Mouse (Mus musculus): Measurements from ENCODE around the gene Setd4. TPM values are rescaled to one million over a fixed set of nuclear protein-coding genes. Genes with fewer than 3 reads are reported as not detected.

Setd4 gene
- total and polyA plus RNA-seq, 3 experiments, result 20.2 to 24.6 (median 23.0) TPM

DNA sequence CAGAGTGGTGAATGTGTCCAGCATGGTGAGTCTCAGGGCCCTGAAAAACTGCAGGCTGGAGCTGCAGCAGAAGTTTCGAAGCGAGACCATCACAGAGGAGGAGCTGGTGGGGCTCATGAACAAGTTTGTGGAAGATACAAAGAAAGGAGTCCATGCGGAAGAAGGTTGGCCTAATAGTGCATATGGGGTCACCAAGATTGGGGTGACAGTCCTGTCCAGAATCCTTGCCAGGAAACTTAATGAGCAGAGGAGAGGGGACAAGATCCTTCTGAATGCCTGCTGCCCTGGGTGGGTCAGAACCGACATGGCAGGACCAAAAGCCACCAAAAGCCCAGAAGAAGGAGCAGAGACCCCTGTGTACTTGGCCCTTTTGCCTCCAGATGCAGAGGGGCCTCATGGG is 5.9 kb upstream of the Setd4 start:
- H3K36me3 ChIP-seq (replicated peaks in 1 of 2; ENCODE audit: control insufficient read depth in 1 of 2, insufficient read depth in 1 of 2, low read length in 1 of 2), result peaks cover 0 to 2% of the 10 kb centered on the region in 2 experiments
- H3K4me3 ChIP-seq (replicated peaks in 1 of 3; ENCODE audit: low read depth in 2 of 3, low read length in 2 of 3, poor library complexity in 1 of 3), result no peak overlapping the region
- H3K4me1 ChIP-seq (ENCODE audit: control insufficient read depth in 1 of 2, insufficient read depth in 2 of 2), result no peaks in the 10 kb centered on the region
- no peak for TF ChIP-seq SIN3A (IDR thresholded peaks at IDR 0.05; ENCODE audit: low read length)
- TF ChIP-seq ETS1 (conservative IDR thresholded peaks at IDR 0.05; ENCODE audit: low read depth, low read length), result no peak
- no peaks in the 10 kb centered on the region for H3K9me3 ChIP-seq (replicated peaks; ENCODE audit: low read length)
- H3K4me2 ChIP-seq (ENCODE audit: insufficient read depth, low read depth, poor library complexity, severe bottlenecking), result no peak overlapping the region
- in situ Hi-C loops (cut with MboI; ENCODE audit: low pct_ligation_motif_present, low pct_unique_long_range_greater_than_20kb, low sequenced_read_pairs), result loop anchor here (10.0 kb wide), 1 partner anchor 155 kb away; no protein-coding TSS in a partner anchor
- H3K27me3 ChIP-seq (replicated peaks), result no peaks in the 10 kb centered on the region
- no peak overlapping the region for H3K9ac ChIP-seq (ENCODE audit: insufficient read depth, low read depth)
- no peak for DNase-seq (ENCODE audit: extremely low read depth)
- H3K27ac ChIP-seq (ENCODE audit: insufficient read depth, low read depth), result no peak overlapping the region
- H3K79me2 ChIP-seq (replicated peaks; ENCODE audit: control insufficient read depth, extremely low read depth, insufficient read depth, poor library complexity, severe bottlenecking), result no peaks in the 10 kb centered on the region
- dilution Hi-C loops (cut with MboI; ENCODE audit: extremely low pct_ligation_motif_present, extremely low pct_unique_long_range_greater_than_20kb, low sequenced_read_pairs), result no loop called here

DNA sequence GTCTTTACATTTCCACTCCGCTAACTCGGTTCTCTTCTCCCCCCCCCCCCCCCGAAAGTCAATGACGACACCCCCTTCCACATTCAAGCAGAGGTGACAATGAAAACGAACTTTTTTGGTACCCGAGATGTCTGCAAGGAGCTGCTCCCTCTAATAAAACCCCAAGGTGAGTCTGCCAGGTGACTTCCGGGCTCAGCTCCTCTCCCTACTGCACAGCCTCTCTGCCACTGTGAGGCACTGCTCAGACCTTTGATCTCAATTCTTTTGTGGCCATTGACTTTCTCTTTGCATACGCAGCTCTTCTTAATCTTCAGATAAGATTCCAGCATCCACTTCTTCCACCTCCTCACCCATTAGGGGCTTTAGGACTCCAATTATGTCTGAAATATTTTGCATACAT is 4.9 kb upstream of the Setd4 start:
- TF ChIP-seq NELFE (IDR thresholded peaks at IDR 0.05; ENCODE audit: low read depth, low read length) (no peak), POLR2A (IDR thresholded peaks at IDR 0.05; ENCODE audit: low read depth, low read length) (no peak), GABPA (IDR thresholded peaks at IDR 0.05; ENCODE audit: insufficient replicate concordance, low read depth, low read length) (no peak)
- no peak overlapping the region for H3K4me2 ChIP-seq (ENCODE audit: insufficient read depth, low read depth, poor library complexity, severe bottlenecking)
- no peak overlapping the region for H3K9ac ChIP-seq (ENCODE audit: insufficient read depth, low read depth)
- H3K36me3 ChIP-seq (replicated peaks in 1 of 2; ENCODE audit: control insufficient read depth in 1 of 2, insufficient read depth in 1 of 2, low read length in 1 of 2), result peaks cover 0 to 2% of the 10 kb centered on the region in 2 experiments
- dilution Hi-C loops (cut with MboI; ENCODE audit: extremely low pct_ligation_motif_present, extremely low pct_unique_long_range_greater_than_20kb, low sequenced_read_pairs), result no loop called here
- in situ Hi-C loops (cut with MboI; ENCODE audit: low pct_ligation_motif_present, low pct_unique_long_range_greater_than_20kb, low sequenced_read_pairs), result loop anchor here (10.0 kb wide), 1 partner anchor 156 kb away; no protein-coding TSS in a partner anchor
- H3K4me1 ChIP-seq (ENCODE audit: control insufficient read depth in 1 of 2, insufficient read depth in 2 of 2), result peaks cover 4 to 7% of the 10 kb centered on the region in 2 experiments
- no peaks in the 10 kb centered on the region for H3K27me3 ChIP-seq (replicated peaks)
- no peak overlapping the region for H3K27ac ChIP-seq (ENCODE audit: insufficient read depth, low read depth)
- no peaks in the 10 kb centered on the region for H3K79me2 ChIP-seq (replicated peaks; ENCODE audit: control insufficient read depth, extremely low read depth, insufficient read depth, poor library complexity, severe bottlenecking)
- DNase-seq (ENCODE audit: extremely low read depth), result no peak
- no peak overlapping the region for H3K4me3 ChIP-seq (replicated peaks in 1 of 3; ENCODE audit: low read depth in 2 of 3, low read length in 2 of 3, poor library complexity in 1 of 3)
- no peaks in the 10 kb centered on the region for H3K9me3 ChIP-seq (replicated peaks; ENCODE audit: low read length)

DNA sequence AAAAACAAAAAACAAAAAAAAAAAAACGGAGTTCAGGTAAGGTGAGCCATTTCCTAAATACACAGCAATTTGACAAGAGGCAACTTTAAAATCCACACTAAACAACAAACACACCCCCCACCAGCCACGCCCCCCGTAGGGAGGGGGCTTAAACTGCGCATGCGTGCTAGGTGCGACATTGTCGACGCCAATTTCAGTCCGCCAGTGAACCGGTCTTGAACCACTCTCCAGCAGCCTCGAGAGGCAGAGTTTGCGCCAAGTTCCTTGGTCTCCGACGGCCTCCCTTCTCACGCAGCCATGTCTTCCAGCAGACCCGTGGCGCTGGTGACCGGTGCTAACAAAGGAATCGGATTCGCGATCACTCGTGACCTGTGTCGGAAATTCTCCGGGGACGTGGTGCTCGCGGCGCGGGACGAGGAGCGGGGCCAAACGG is 3.8 kb upstream of the Setd4 start:
- dilution Hi-C loops (cut with MboI; ENCODE audit: extremely low pct_ligation_motif_present, extremely low pct_unique_long_range_greater_than_20kb, low sequenced_read_pairs), result no loop called here
- Histone ChIP-seq H3K9me3 (replicated peaks; ENCODE audit: low read length) (no peaks in the 10 kb centered on the region), H3K4me3 (replicated peaks in 1 of 3; ENCODE audit: low read depth in 2 of 3, low read length in 2 of 3, poor library complexity in 1 of 3) (peak overlapping the region in 1 of 3 experiments; percentile 63), H3K9ac (ENCODE audit: insufficient read depth, low read depth) (peak overlapping the region; percentile 12; the same call in 1 of the 2 replicates), H3K4me1 (ENCODE audit: control insufficient read depth in 1 of 2, insufficient read depth in 2 of 2) (peaks cover 4 to 10% of the 10 kb centered on the region in 2 experiments), H3K4me2 (ENCODE audit: insufficient read depth, low read depth, poor library complexity, severe bottlenecking) (no peak overlapping the region), H3K36me3 (replicated peaks in 1 of 2; ENCODE audit: control insufficient read depth in 1 of 2, insufficient read depth in 1 of 2, low read length in 1 of 2) (peaks cover 0 to 2% of the 10 kb centered on the region in 2 experiments), H3K79me2 (replicated peaks; ENCODE audit: control insufficient read depth, extremely low read depth, insufficient read depth, poor library complexity, severe bottlenecking) (no peaks in the 10 kb centered on the region), H3K27ac (ENCODE audit: insufficient read depth, low read depth) (no peak overlapping the region), H3K27me3 (replicated peaks) (no peaks in the 10 kb centered on the region)
- in situ Hi-C loops (cut with MboI; ENCODE audit: low pct_ligation_motif_present, low pct_unique_long_range_greater_than_20kb, low sequenced_read_pairs), result loop anchor here (10.0 kb wide), 1 partner anchor 157 kb away; no protein-coding TSS in a partner anchor
- no peak for DNase-seq (ENCODE audit: extremely low read depth)
- TF ChIP-seq POLR2A (IDR thresholded peaks at IDR 0.05; ENCODE audit: low read depth, low read length), result peak; percentile 56; the same call in 1 of the 2 replicates
- TF ChIP-seq NRF1 (IDR thresholded peaks at IDR 0.05; ENCODE audit: low read depth, low read length), result peak; percentile 80
- no peak for TF ChIP-seq UBTF (IDR thresholded peaks at IDR 0.05; ENCODE audit: low read depth, low read length)
- no peak for TF ChIP-seq ZC3H11A (IDR thresholded peaks at IDR 0.05; ENCODE audit: low read depth, low read length)

All from CH12.LX (cell line).